ENCODE assay signal across 8 mouse cellular contexts in genomic region chr6:50566141-50566996, GRCm38 (mm10). TPM values are rescaled to one million over a fixed set of nuclear protein-coding genes. Genes with fewer than 3 reads are reported as not detected.
DNase-seq lines count a peak whose midpoint lies in the region; ATAC-seq and TF ChIP-seq lines count a peak whose summit lies in the region.

Gene Cycs, minus strand, starts transcription at chr6:50566538.

- H3K27ac ChIP-seq in hindbrain, embryonic 10.5 days: peak within 1 kb of the TSS; percentile 97
- H3K27ac ChIP-seq in lung, postnatal 0 days (ENCODE audit: low read length): peak within 1 kb of the TSS; percentile 86

- no peak for TF ChIP-seq EP300 in lung, postnatal 0 days (IDR thresholded peaks at IDR 0.05)

- H3K4me3 ChIP-seq in hindbrain, embryonic 10.5 days: peak within 1 kb of the TSS; percentile 92
- peak within 1 kb of the TSS; percentile 56 for H3K4me3 ChIP-seq in lung, postnatal 0 days (ENCODE audit: low read depth, low read length)

- ATAC-seq in frontal cortex, adult (ENCODE audit: low TSS enrichment): peak; percentile 95
- ATAC-seq in lung, postnatal 0 days: peak; percentile 98

- peaks cover 18% of the 10 kb centered on the region for H3K4me1 ChIP-seq in hindbrain, embryonic 10.5 days (replicated peaks)
- peaks cover 4% of the 10 kb centered on the region; the same call in 1 of the 2 replicates for H3K4me1 ChIP-seq in lung, postnatal 0 days (ENCODE audit: insufficient read depth, low read depth, low read length)

- peaks cover 24% of the 10 kb centered on the region for H3K36me3 ChIP-seq in hindbrain, embryonic 10.5 days
- no peaks in the 10 kb centered on the region for H3K36me3 ChIP-seq in lung, postnatal 0 days (ENCODE audit: insufficient read depth, low read length)

- peak; percentile 72 for TF ChIP-seq CTCF in lung, postnatal 0 days (IDR thresholded peaks at IDR 0.05)

- peak within 1 kb of the TSS; percentile 77 for H3K9ac ChIP-seq in lung, postnatal 0 days (replicated peaks; ENCODE audit: low read depth)

- H3K27me3 ChIP-seq in hindbrain, embryonic 10.5 days (ENCODE audit: insufficient read depth, poor library complexity, severe bottlenecking): no peaks in the 10 kb centered on the region
- H3K27me3 ChIP-seq in lung, postnatal 0 days (replicated peaks; ENCODE audit: insufficient read depth, low read length): no peaks in the 10 kb centered on the region

- DNase-seq in MN1 (ENCODE audit: low spot score): peak; percentile 99
- DNase-seq in cerebellum, adult 9-10 months: peak; percentile 100
- peak; percentile 100 for DNase-seq in hindbrain, embryonic 10.5 days (ENCODE audit: low spot score)
- DNase-seq in layer of hippocampus, adult 9-11 months: peak; percentile 99
- peak; percentile 99 for DNase-seq in lung, postnatal 0 days (ENCODE audit: low spot score)
- DNase-seq in ovary, postnatal 14 days (ENCODE audit: low spot score): peak; percentile 98
- DNase-seq in thymus, postnatal 14 days: peak; percentile 99

- WGBS in hindbrain, embryonic 10.5 days: under 1% methylated on average over 78 of the region's 78 CpGs
- under 1% methylated on average over 72 of the region's 78 CpGs for WGBS in lung, postnatal 0 days

- H3K4me2 ChIP-seq in lung, postnatal 0 days (replicated peaks; ENCODE audit: low read depth, low read length): peak within 1 kb of the TSS; percentile 72

- H3K9me3 ChIP-seq in hindbrain, embryonic 10.5 days: no peaks in the 10 kb centered on the region
- no peaks in the 10 kb centered on the region for H3K9me3 ChIP-seq in lung, postnatal 0 days (ENCODE audit: low read length)

RNA-seq across cellular contexts. Expression of gene Cycs, which starts in this region (rescaled TPM):
- polyA plus RNA-seq in hindbrain, embryonic 10.5 days (2016; fragmentation: Nextera tagmentation; extraction: Ambion mirVana): 75.5 and 82.5 TPM in 2 replicates
- polyA plus RNA-seq in lung, postnatal 0 days (2015; fragmentation: Nextera tagmentation; extraction: Ambion mirVana): 37.1 and 39.3 TPM in 2 replicates

Comparison
In these comparisons a context has a peak if more than half of its experiments do, and no peak if none do; other contexts are left out.
1. Peak in every context shown above with its lines: DNase-seq, ATAC-seq, H3K4me3 ChIP-seq and H3K27ac ChIP-seq.